Mouse (Mus musculus) kidney, postnatal 0 days (tissue): ENCODE measurements around the gene Jakmip3. TPM values are rescaled to one million over a fixed set of nuclear protein-coding genes. Genes with fewer than 3 reads are reported as not detected.

Source experiments
- ATAC-seq: fragments of 200-750 bp; cut with Nextera tagmentation; replicated peaks from 2 replicates; pipeline ENCODE4 v1.8.0; 2017; ENCODE audit warnings: low read depth, moderate number of reproducible peaks, moderate TSS enrichment, moderate library complexity; ENCODE audit not compliant: low FRiP score
- DNase-seq: peaks from one replicate; pipeline ENCODE4 v3.0.0-alpha.2; 2016; ENCODE audit warnings: low spot score
- H3K27ac ChIP-seq: fragments of 300-500 bp; sonication (generic); 2 replicates; pipeline ENCODE4 v1.5.1; 2014; ENCODE audit warnings: mild to moderate bottlenecking
- H3K27me3 ChIP-seq: fragments of 300-500 bp; sonication (generic); 2 replicates; pipeline ENCODE4 v1.6.1; 2014; ENCODE audit warnings: low read length, mixed read lengths; ENCODE audit not compliant: insufficient read depth
- H3K36me3 ChIP-seq: fragments of 300-500 bp; sonication (generic); 2 replicates; pipeline ENCODE4 v1.6.1; 2014; ENCODE audit warnings: low read length, mixed read lengths; ENCODE audit not compliant: insufficient read depth
- H3K4me1 ChIP-seq: fragments of 300-500 bp; sonication (generic); replicated peaks from 2 replicates; pipeline ENCODE4 v1.6.1; 2014; ENCODE audit warnings: antibody characterized with exemption, low read length, mixed read lengths; ENCODE audit not compliant: insufficient read depth
- H3K4me2 ChIP-seq: fragments of 300-500 bp; sonication (generic); 2 replicates; pipeline ENCODE4 v1.6.1; 2014; ENCODE audit warnings: mild to moderate bottlenecking, low read length, moderate library complexity, mixed read lengths
- H3K4me3 ChIP-seq: fragments of 300-500 bp; sonication (generic); replicated peaks from 2 replicates; pipeline ENCODE4 v1.5.1; 2014; ENCODE audit warnings: low read depth, low read length
- H3K9ac ChIP-seq: fragments of 300-500 bp; sonication (generic); 2 replicates; pipeline ENCODE4 v1.6.1; 2014; ENCODE audit warnings: low read depth, low read length
- H3K9me3 ChIP-seq: fragments of 300-500 bp; sonication (generic); replicated peaks from 2 replicates; pipeline ENCODE4 v1.6.1; 2016; ENCODE audit warnings: low read length, inconsistent platforms, mixed read lengths
- CTCF ChIP-seq: IDR thresholded peaks from 2 replicates; pipeline ENCODE4 v1.5.1; 2016; ENCODE audit warnings: antibody characterized with exemption, low read depth, mild to moderate bottlenecking, moderate library complexity
- WGBS: fragments of 180-500 bp; shearing (Covaris S2); extraction: QIAGEN DNeasy Blood & Tissue Kit; methylation state at CpG from one replicate; pipeline ENCODE4 v1.1.7; 2014; 5-methylcytosine and 5-hydroxymethylcytosine counted together
- polyA plus RNA-seq: library from polyadenylated mRNA; unstranded; fragments of >200 nt; fragmentation: Nextera tagmentation; extraction: Ambion mirVana; gene quantifications from 2 replicates; pipeline ENCODE4 v1.2.1, GENCODE M21; 2015

The Jakmip3 gene
- polyA plus RNA-seq, 1 experiment from 2014 or later: 0.05 TPM

- Histone ChIP-seq H3K27ac (no peak overlapping the region), H3K9ac (no peak overlapping the region), H3K9me3 (no peaks in the 10 kb centered on the region), H3K36me3 (no peaks in the 10 kb centered on the region), H3K4me3 (peak overlapping the region; percentile 64; the same call in 1 of the 2 replicates), H3K4me1 (peaks cover 10% of the 10 kb centered on the region), H3K4me2 (peak overlapping the region; percentile 70), H3K27me3 (no peaks in the 10 kb centered on the region)
- no peak for ATAC-seq
- TF ChIP-seq CTCF: no peak
- DNase-seq: no peak
- 74% methylated on average over 5 of the region's 5 CpGs for WGBS
These were observed 32.6 kb upstream of the Jakmip3 start for GRCm38 (mm10) chr7:138907976-138908375.

GRCm38 (mm10) chr7:138908768-138909276, 31.7 kb upstream of the Jakmip3 start:
- Histone ChIP-seq H3K27me3 (no peaks in the 10 kb centered on the region), H3K27ac (peak overlapping the region; percentile 77), H3K4me2 (peak overlapping the region; percentile 70), H3K4me1 (peaks cover 10% of the 10 kb centered on the region), H3K36me3 (no peaks in the 10 kb centered on the region), H3K4me3 (peak overlapping the region; percentile 64), H3K9me3 (no peaks in the 10 kb centered on the region), H3K9ac (peak overlapping the region; percentile 74)
- TF ChIP-seq CTCF: no peak
- 9% methylated on average over 10 of the region's 10 CpGs for WGBS
- ATAC-seq (no peak), DNase-seq (no peak)

- WGBS: under 1% methylated on average over 63 of the region's 66 CpGs
These were observed 31.0 kb upstream of the Jakmip3 start, which contains the start of gene Bnip3 for GRCm38 (mm10) chr7:138909277-138910192. Gene Bnip3, minus strand, starts transcription at chr7:138909519.

GRCm38 (mm10) chr7:138910193-138910562, 30.4 kb upstream of the Jakmip3 start:
- TF ChIP-seq CTCF: no peak
- peak overlapping the region; percentile 70 for H3K4me2 ChIP-seq
- no peaks in the 10 kb centered on the region for H3K27me3 ChIP-seq
- DNase-seq (no peak), ATAC-seq (no peak)
- peak overlapping the region; percentile 64 for H3K4me3 ChIP-seq
- no peaks in the 10 kb centered on the region for H3K36me3 ChIP-seq
- H3K9ac ChIP-seq: peak overlapping the region; percentile 74; the same call in 1 of the 2 replicates
- peak overlapping the region; percentile 48; the same call in 1 of the 2 replicates for H3K27ac ChIP-seq
- H3K9me3 ChIP-seq: no peaks in the 10 kb centered on the region
- 22% methylated on average over 7 of the region's 7 CpGs for WGBS
- H3K4me1 ChIP-seq: peaks cover 10% of the 10 kb centered on the region

More at GRCm38 (mm10) chr7:138909277-138910192, 31.0 kb upstream of the Jakmip3 start, which contains the start of gene Bnip3:
- no peaks in the 10 kb centered on the region for H3K27me3 ChIP-seq
- H3K4me3 ChIP-seq: peak within 1 kb of the TSS; percentile 64
- H3K36me3 ChIP-seq: no peaks in the 10 kb centered on the region
- H3K9ac ChIP-seq: peak within 1 kb of the TSS; percentile 74
- ATAC-seq (peak; percentile 93), DNase-seq (peak; percentile 94)
- no peak for TF ChIP-seq CTCF
- H3K4me2 ChIP-seq: peak within 1 kb of the TSS; percentile 70
- no peaks in the 10 kb centered on the region for H3K9me3 ChIP-seq
- peaks cover 10% of the 10 kb centered on the region for H3K4me1 ChIP-seq
- peak within 1 kb of the TSS; percentile 77 for H3K27ac ChIP-seq

GRCm38 (mm10) chr7:138913616-138914015, 26.9 kb upstream of the Jakmip3 start:
- DNase-seq (no peak), ATAC-seq (no peak)
- 78% methylated on average over 3 of the region's 3 CpGs for WGBS
- no peak overlapping the region for H3K4me2 ChIP-seq
- H3K4me3 ChIP-seq: no peak overlapping the region
- H3K9ac ChIP-seq: no peak overlapping the region
- TF ChIP-seq CTCF: no peak
- no peaks in the 10 kb centered on the region for H3K27me3 ChIP-seq
- H3K36me3 ChIP-seq: no peaks in the 10 kb centered on the region
- H3K27ac ChIP-seq: no peak overlapping the region
- no peaks in the 10 kb centered on the region for H3K9me3 ChIP-seq
- no peaks in the 10 kb centered on the region; the same call in 1 of the 2 replicates for H3K4me1 ChIP-seq

- TF ChIP-seq CTCF: peak; percentile 45
- under 1% methylated on average over 26 of the region's 26 CpGs for WGBS
- peak overlapping the region; percentile 70 for H3K27ac ChIP-seq
- peak; percentile 93 for ATAC-seq
- H3K4me2 ChIP-seq: peak overlapping the region; percentile 63
- peak overlapping the region; percentile 22 for H3K4me3 ChIP-seq
- H3K27me3 ChIP-seq: no peaks in the 10 kb centered on the region
- H3K4me1 ChIP-seq: peaks cover 3% of the 10 kb centered on the region; the same call in 1 of the 2 replicates
- no peaks in the 10 kb centered on the region for H3K36me3 ChIP-seq
- peak; percentile 90 for DNase-seq
- H3K9me3 ChIP-seq: no peaks in the 10 kb centered on the region
- H3K9ac ChIP-seq: peak overlapping the region; percentile 36; the same call in 1 of the 2 replicates
These were observed 21.2 kb upstream of the Jakmip3 start for GRCm38 (mm10) chr7:138919156-138919944.
